Mouse (Mus musculus) adrenal gland, postnatal 14 days (tissue): ENCODE measurements around the gene Ndufs3. TPM values are rescaled to one million over a fixed set of nuclear protein-coding genes. Genes with fewer than 3 reads are reported as not detected.
"Not testable (repeated sequence)": the region's sequence is repeated elsewhere in the genome, so short reads cannot be mapped to it uniquely, and the experiment has no call there.

ENCODE experiments used
- DNase-seq: peaks from one replicate; pipeline ENCODE4 v3.0.0; 2021; ENCODE audit warnings: mixed read lengths
- total RNA-seq: library from RNA; stranded (reverse); gene quantifications from 2 replicates; pipeline ENCODE4 v1.2.3, GENCODE M21; 2021

Gene Ndufs3
- total RNA-seq, 1 experiment from 2014 or later, result 551 TPM

- DNase-seq, result no peak
These were observed 6.2 kb upstream of the Ndufs3 start for GRCm38 (mm10) chr2:90910861-90911260.

- DNase-seq, result no peak
These were observed 2.1 kb upstream of the Ndufs3 start for GRCm38 (mm10) chr2:90906721-90907120.

GRCm38 (mm10) chr2:90904856-90905224, 213 bp upstream of the Ndufs3 start:
- peak; percentile 63 for DNase-seq

GRCm38 (mm10) chr2:90903398-90903797, 1.2 kb downstream of the Ndufs3 start:
- DNase-seq, result no peak

- not testable (repeated sequence) for DNase-seq
These were observed 10.3 kb downstream of the Ndufs3 start for GRCm38 (mm10) chr2:90894299-90894677.

GRCm38 (mm10) chr2:90893673-90894298, 10.8 kb downstream of the Ndufs3 start:
- no peak for DNase-seq

- DNase-seq, result peak; percentile 74
These were observed 14.8 kb downstream of the Ndufs3 start for GRCm38 (mm10) chr2:90889550-90890548.

GRCm38 (mm10) chr2:90887627-90888026, 17.0 kb downstream of the Ndufs3 start:
- no peak for DNase-seq

GRCm38 (mm10) chr2:90886436-90886835, 18.2 kb downstream of the Ndufs3 start:
- no peak for DNase-seq

GRCm38 (mm10) chr2:90885218-90886041, 19.2 kb downstream of the Ndufs3 start, which contains the start of gene C1qtnf4:
C1qtnf4 (plus strand) TSS chr2:90885860.
- peak; percentile 34 for DNase-seq

- DNase-seq, result no peak
These were observed 22.8 kb downstream of the Ndufs3 start for GRCm38 (mm10) chr2:90881824-90882223.

- DNase-seq, result no peak
These were observed 24.4 kb downstream of the Ndufs3 start for GRCm38 (mm10) chr2:90880144-90880785.

GRCm38 (mm10) chr2:90879419-90879818, 25.2 kb downstream of the Ndufs3 start:
- DNase-seq, result no peak

- DNase-seq, result no peak
These were observed 26.9 kb downstream of the Ndufs3 start for GRCm38 (mm10) chr2:90877584-90878259.

- DNase-seq, result no peak
These were observed 29.4 kb downstream of the Ndufs3 start for GRCm38 (mm10) chr2:90875239-90875638.

GRCm38 (mm10) chr2:90874025-90874424, 30.6 kb downstream of the Ndufs3 start:
- DNase-seq, result peak; percentile 19

GRCm38 (mm10) chr2:90871180-90871961, 33.3 kb downstream of the Ndufs3 start:
- peak; percentile 60 for DNase-seq

GRCm38 (mm10) chr2:90870136-90870601, 34.5 kb downstream of the Ndufs3 start:
- DNase-seq, result peak; percentile 16

- peak; percentile 90 for DNase-seq
These were observed 38.1 kb downstream of the Ndufs3 start for GRCm38 (mm10) chr2:90866524-90866923.

- no peak for DNase-seq
These were observed 40.4 kb downstream of the Ndufs3 start for GRCm38 (mm10) chr2:90864184-90864583.
